Mouse (Mus musculus): ENCODE results near the gene Selenbp2.
"Not testable (repeated sequence)": the region's sequence is repeated elsewhere in the genome, so short reads cannot be mapped to it uniquely, and the experiment has no call there.

- TF ChIP-seq CTCF (IDR thresholded peaks at IDR 0.05 in 2 of 3, conservative IDR thresholded peaks at IDR 0.05 in 1 of 3; ENCODE audit: control insufficient read depth in 1 of 3, insufficient read depth in 1 of 3, low read depth in 2 of 3, low read length in 3 of 3, poor library complexity in 1 of 3, severe bottlenecking in 1 of 3); HCFC1 (IDR thresholded peaks at IDR 0.05; ENCODE audit: low read depth, low read length); EP300 (IDR thresholded peaks at IDR 0.05; ENCODE audit: low read depth in 1 of 2, low read length in 2 of 2); POLR2A (IDR thresholded peaks at IDR 0.05; ENCODE audit: control insufficient read depth in 1 of 2, insufficient read depth in 1 of 2, low read depth in 1 of 2, low read length in 2 of 2, poor library complexity in 1 of 2); MAZ (IDR thresholded peaks at IDR 0.05; ENCODE audit: low read depth, low read length); ZKSCAN1 (IDR thresholded peaks at IDR 0.05; ENCODE audit: low read depth, low read length): not testable (repeated sequence)
Measured at GRCm38 (mm10) chr3:94688698-94689097, 4.7 kb upstream of the Selenbp2 start.
